Mouse (Mus musculus): ENCODE results near the gene 4931428F04Rik. TPM values are rescaled to one million over a fixed set of nuclear protein-coding genes. Genes with fewer than 3 reads are reported as not detected.

4931428F04Rik gene
- total and polyA plus RNA-seq, 2 experiments: 0.46 to 1.7 TPM

GRCm38 (mm10) chr8:105298351-105299252 lies 8.9 kb upstream of the 4931428F04Rik start:
- no peak overlapping the region for H3K27ac ChIP-seq (replicated peaks; ENCODE audit: insufficient read depth, low read depth, low read length)
- WGBS: 40% methylated on average over 18 of the region's 18 CpGs
- H3K9ac ChIP-seq (ENCODE audit: low read depth, low read length): peak overlapping the region; percentile 91
- H3K27me3 ChIP-seq (ENCODE audit: control insufficient read depth, insufficient read depth, low read length): no peaks in the 10 kb centered on the region
- no peak for DNase-seq (ENCODE audit: extremely low read depth, low read depth, low spot score)
- peaks cover 10% of the 10 kb centered on the region for H3K4me1 ChIP-seq (ENCODE audit: control insufficient read depth, insufficient read depth, low read length)
- peaks cover 14% of the 10 kb centered on the region for H3K36me3 ChIP-seq (ENCODE audit: control insufficient read depth, insufficient read depth, low read length)
- H3K79me2 ChIP-seq (ENCODE audit: control insufficient read depth, insufficient read depth, low read length): peaks cover 11% of the 10 kb centered on the region
- TF ChIP-seq POLR2A (IDR thresholded peaks at IDR 0.05; ENCODE audit: extremely low read depth, insufficient read depth, low read length) (no peak), CTCF (IDR thresholded peaks at IDR 0.05; ENCODE audit: low read depth, low read length) (no peak)
- H3K4me3 ChIP-seq (ENCODE audit: insufficient read depth, low read depth, low read length): peak overlapping the region; percentile 95

- peak; percentile 84 for DNase-seq (ENCODE audit: extremely low read depth, low read depth, low spot score)
- H3K36me3 ChIP-seq (ENCODE audit: control insufficient read depth, insufficient read depth, low read length): peaks cover 10% of the 10 kb centered on the region
- H3K27me3 ChIP-seq (ENCODE audit: control insufficient read depth, insufficient read depth, low read length): no peaks in the 10 kb centered on the region
- TF ChIP-seq POLR2A (IDR thresholded peaks at IDR 0.05; ENCODE audit: extremely low read depth, insufficient read depth, low read length) (0 out of 2 replicates have a peak, but pooled peaks have one; percentile 52), CTCF (IDR thresholded peaks at IDR 0.05; ENCODE audit: low read depth, low read length) (no peak)
- under 1% methylated on average over 58 of the region's 58 CpGs for WGBS
- peak within 1 kb of the TSS; percentile 95 for H3K4me3 ChIP-seq (ENCODE audit: insufficient read depth, low read depth, low read length)
- H3K27ac ChIP-seq (replicated peaks; ENCODE audit: insufficient read depth, low read depth, low read length): peak within 1 kb of the TSS; percentile 44
- peaks cover 10% of the 10 kb centered on the region for H3K4me1 ChIP-seq (ENCODE audit: control insufficient read depth, insufficient read depth, low read length)
- H3K79me2 ChIP-seq (ENCODE audit: control insufficient read depth, insufficient read depth, low read length): peaks cover 11% of the 10 kb centered on the region
- H3K9ac ChIP-seq (ENCODE audit: low read depth, low read length): peak within 1 kb of the TSS; percentile 91
Measured at GRCm38 (mm10) chr8:105297511-105298192, 8.0 kb upstream of the 4931428F04Rik start, which contains the start of gene E2f4. TSS of gene E2f4 (plus strand) at chr8:105297663.

- Histone ChIP-seq H3K4me1 (ENCODE audit: control insufficient read depth, insufficient read depth, low read length) (peaks cover 10% of the 10 kb centered on the region), H3K36me3 (ENCODE audit: control insufficient read depth, insufficient read depth, low read length) (peaks cover 5% of the 10 kb centered on the region; the same call in 1 of the 2 replicates), H3K27ac (replicated peaks; ENCODE audit: insufficient read depth, low read depth, low read length) (peak within 1 kb of the TSS; percentile 66), H3K9ac (ENCODE audit: low read depth, low read length) (peak within 1 kb of the TSS; percentile 69), H3K79me2 (ENCODE audit: control insufficient read depth, insufficient read depth, low read length) (peaks cover 11% of the 10 kb centered on the region), H3K4me3 (ENCODE audit: insufficient read depth, low read depth, low read length) (peak within 1 kb of the TSS; percentile 42), H3K27me3 (ENCODE audit: control insufficient read depth, insufficient read depth, low read length) (no peaks in the 10 kb centered on the region)
- 69% methylated on average over 11 of the region's 11 CpGs for WGBS
- TF ChIP-seq CTCF (IDR thresholded peaks at IDR 0.05; ENCODE audit: low read depth, low read length): no peak
- 0 out of 2 replicates have a peak, but pooled peaks have one; percentile 11 for TF ChIP-seq POLR2A (IDR thresholded peaks at IDR 0.05; ENCODE audit: extremely low read depth, insufficient read depth, low read length)
- DNase-seq (ENCODE audit: extremely low read depth, low read depth, low spot score): no peak
Measured at GRCm38 (mm10) chr8:105295895-105296573, 6.4 kb upstream of the 4931428F04Rik start, which contains the start of gene Exoc3l. TSS of gene Exoc3l (minus strand) at chr8:105296101.

GRCm38 (mm10) chr8:105295256-105295655 lies 5.6 kb upstream of the 4931428F04Rik start:
- peak overlapping the region; percentile 66 for H3K27ac ChIP-seq (replicated peaks; ENCODE audit: insufficient read depth, low read depth, low read length)
- H3K36me3 ChIP-seq (ENCODE audit: control insufficient read depth, insufficient read depth, low read length): peaks cover 2% of the 10 kb centered on the region; the same call in 1 of the 2 replicates
- TF ChIP-seq CTCF (IDR thresholded peaks at IDR 0.05; ENCODE audit: low read depth, low read length) (no peak), POLR2A (IDR thresholded peaks at IDR 0.05; ENCODE audit: extremely low read depth, insufficient read depth, low read length) (no peak)
- H3K4me3 ChIP-seq (ENCODE audit: insufficient read depth, low read depth, low read length): peak overlapping the region; percentile 42
- 72% methylated on average over 11 of the region's 11 CpGs for WGBS
- no peaks in the 10 kb centered on the region for H3K27me3 ChIP-seq (ENCODE audit: control insufficient read depth, insufficient read depth, low read length)
- H3K4me1 ChIP-seq (ENCODE audit: control insufficient read depth, insufficient read depth, low read length): peaks cover 12% of the 10 kb centered on the region
- H3K79me2 ChIP-seq (ENCODE audit: control insufficient read depth, insufficient read depth, low read length): peaks cover 11% of the 10 kb centered on the region
- no peak for DNase-seq (ENCODE audit: extremely low read depth, low read depth, low spot score)
- H3K9ac ChIP-seq (ENCODE audit: low read depth, low read length): peak overlapping the region; percentile 69

GRCm38 (mm10) chr8:105294776-105295175 lies 5.1 kb upstream of the 4931428F04Rik start:
- Histone ChIP-seq H3K4me3 (ENCODE audit: insufficient read depth, low read depth, low read length) (peak overlapping the region; percentile 42), H3K36me3 (ENCODE audit: control insufficient read depth, insufficient read depth, low read length) (peaks cover 2% of the 10 kb centered on the region; the same call in 1 of the 2 replicates), H3K4me1 (ENCODE audit: control insufficient read depth, insufficient read depth, low read length) (peaks cover 16% of the 10 kb centered on the region), H3K79me2 (ENCODE audit: control insufficient read depth, insufficient read depth, low read length) (peaks cover 11% of the 10 kb centered on the region), H3K27me3 (ENCODE audit: control insufficient read depth, insufficient read depth, low read length) (no peaks in the 10 kb centered on the region), H3K9ac (ENCODE audit: low read depth, low read length) (peak overlapping the region; percentile 69), H3K27ac (replicated peaks; ENCODE audit: insufficient read depth, low read depth, low read length) (peak overlapping the region; percentile 66; the same call in 1 of the 2 replicates)
- 60% methylated on average over 9 of the region's 9 CpGs for WGBS
- no peak for TF ChIP-seq POLR2A (IDR thresholded peaks at IDR 0.05; ENCODE audit: extremely low read depth, insufficient read depth, low read length)
- no peak for TF ChIP-seq CTCF (IDR thresholded peaks at IDR 0.05; ENCODE audit: low read depth, low read length)
- no peak for DNase-seq (ENCODE audit: extremely low read depth, low read depth, low spot score)
